Mouse (Mus musculus) heart, adult 2 months (tissue): Measurements from ENCODE around the gene Scgb2a2.

Source experiments
- CTCF ChIP-seq: fragments of 200-600 bp; IDR thresholded peaks from 2 replicates; pipeline ENCODE4 v1.8.1; 2022; ENCODE audit warnings: antibody characterized with exemption, mild to moderate bottlenecking, moderate library complexity
- POLR2A ChIP-seq: fragments of 200-500 bp; IDR thresholded peaks from 2 replicates; pipeline ENCODE4 v1.6.1; 2011; ENCODE audit warnings: mild to moderate bottlenecking, low read depth, low read length, control low read depth; ENCODE audit not compliant: insufficient read depth

GRCm38 (mm10) chr19:9878186-9878835, 30.9 kb downstream of the Scgb2a2 start:
- TF ChIP-seq CTCF (no peak), POLR2A (no peak)
